Mouse (Mus musculus) midbrain, embryonic 11.5 days (tissue): ENCODE data around the gene Dgkz. TPM values are rescaled to one million over a fixed set of nuclear protein-coding genes. Genes with fewer than 3 reads are reported as not detected.

Experiments
- ATAC-seq: fragments of 200-750 bp; cut with Nextera tagmentation; 2 replicates; pipeline ENCODE4 v1.8.0; 2017; ENCODE audit warnings: moderate TSS enrichment, moderate library complexity; ENCODE audit not compliant: low FRiP score
- DNase-seq: peaks from one replicate; pipeline ENCODE4 v3.0.0; 2015; ENCODE audit warnings: low spot score; ENCODE audit errors: missing footprints
- H3K27ac ChIP-seq: fragments of 300-500 bp; sonication (generic); 2 replicates; pipeline ENCODE4 v1.5.1; 2014; ENCODE audit warnings: low read depth, low read length
- H3K27me3 ChIP-seq: fragments of 300-500 bp; sonication (generic); 2 replicates; pipeline ENCODE4 v1.6.1; 2014; ENCODE audit warnings: mild to moderate bottlenecking, low read length, moderate library complexity, mixed read lengths; ENCODE audit not compliant: control insufficient read depth, insufficient read depth
- H3K36me3 ChIP-seq: fragments of 300-500 bp; sonication (generic); 2 replicates; pipeline ENCODE4 v1.6.1; 2014; ENCODE audit warnings: mild to moderate bottlenecking, low read length, moderate library complexity, mixed read lengths; ENCODE audit not compliant: control insufficient read depth, insufficient read depth
- H3K4me1 ChIP-seq: fragments of 300-500 bp; sonication (generic); 2 replicates; pipeline ENCODE4 v1.6.1; 2014; ENCODE audit warnings: low read length; ENCODE audit not compliant: control insufficient read depth, insufficient read depth
- H3K4me2 ChIP-seq: fragments of 300-500 bp; sonication (generic); 2 replicates; pipeline ENCODE4 v1.6.1; 2014; ENCODE audit warnings: mild to moderate bottlenecking, moderate library complexity
- H3K4me3 ChIP-seq: fragments of 300-500 bp; sonication (generic); 2 replicates; pipeline ENCODE4 v1.5.1; 2014; ENCODE audit warnings: low read depth, low read length
- H3K9ac ChIP-seq: fragments of 300-500 bp; sonication (generic); 2 replicates; pipeline ENCODE4 v1.6.1; 2014; ENCODE audit warnings: low read length
- H3K9me3 ChIP-seq: fragments of 300-500 bp; sonication (generic); 2 replicates; pipeline ENCODE4 v1.6.1; 2016; ENCODE audit warnings: low read length; ENCODE audit not compliant: control insufficient read depth
- WGBS: fragments of 180-500 bp; shearing (Covaris S2); extraction: QIAGEN DNeasy Blood & Tissue Kit; methylation state at CpG from one replicate; pipeline ENCODE4 v1.1.7; 2014; 5-methylcytosine and 5-hydroxymethylcytosine counted together
- microRNA-seq: library from miRNA; unstranded; fragments of <30 nt; microRNA quantifications from one replicate; pipeline ENCODE4, GENCODE M21; 2017
- polyA plus RNA-seq: library from polyadenylated mRNA; unstranded; fragments of >200 nt; fragmentation: Nextera tagmentation; extraction: Ambion mirVana; gene quantifications from 2 replicates; pipeline ENCODE4 v1.2.1, GENCODE M21; 2014

Gene Dgkz
- polyA plus RNA-seq, 1 experiment from 2014 or later, result 23.7 TPM

DNA sequence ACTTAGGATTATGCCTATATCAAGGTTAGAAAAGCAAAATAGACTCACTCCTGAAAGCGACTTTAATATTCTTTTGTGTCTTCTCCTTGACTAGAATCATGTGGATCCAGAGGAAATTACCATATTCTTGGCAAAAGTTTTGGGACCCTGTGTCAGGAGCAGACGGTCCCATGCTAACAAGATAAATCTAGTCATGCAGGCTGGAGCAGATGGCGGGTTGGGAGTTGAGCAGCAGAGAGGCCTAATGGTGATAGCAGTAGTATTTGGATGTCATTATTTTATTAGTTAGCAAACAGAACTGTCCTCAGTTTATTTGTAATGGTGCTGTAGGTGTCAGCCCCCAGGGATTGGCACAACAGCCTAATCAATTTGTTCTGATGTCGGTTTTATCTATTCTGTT lies 91.7 kb downstream of the Dgkz start:
- no peak overlapping the region for H3K27ac ChIP-seq
- no peak overlapping the region for H3K9ac ChIP-seq
- H3K9me3 ChIP-seq, result no peaks in the 10 kb centered on the region
- H3K36me3 ChIP-seq, result peaks cover 2% of the 10 kb centered on the region; the same call in 1 of the 2 replicates
- no peak overlapping the region for H3K4me3 ChIP-seq
- no peaks in the 10 kb centered on the region for H3K4me1 ChIP-seq
- H3K4me2 ChIP-seq, result no peak overlapping the region
- ATAC-seq, result no peak
- WGBS, result 88% methylated on average over 4 of the region's 4 CpGs
- no peaks in the 10 kb centered on the region for H3K27me3 ChIP-seq
- peak; percentile 39 for DNase-seq

Small RNA genes within 50 kb of the gene (microRNA-seq; reads per million reads assigned to microRNA genes)
- not detected for gene Mir6999

Other genes with a start within 250 kb of the Dgkz start
- 17.9 and 19.1 TPM in 2 replicates for gene Ambra1, start 245.7 kb downstream of the Dgkz start, polyA plus RNA-seq
- gene Chrm4, start 48.6 kb downstream of the Dgkz start, polyA plus RNA-seq, result 0.26 and 0.37 TPM in 2 replicates
- 926 and 968 TPM in 2 replicates for gene Mdk, start 43.6 kb downstream of the Dgkz start, polyA plus RNA-seq
- 0.25 TPM in 1 of 2 replicates, not detected in the other for gene Gm9821, start 30.2 kb downstream of the Dgkz start, polyA plus RNA-seq
- 2.0 and 2.1 TPM in 2 replicates for gene Creb3l1, start 48.6 kb upstream of the Dgkz start, polyA plus RNA-seq
- gene Phf21a, start 117.3 kb upstream of the Dgkz start, polyA plus RNA-seq, result 34.4 and 37.5 TPM in 2 replicates